Mouse (Mus musculus) urinary bladder, adult 2 months (tissue): ENCODE data around the gene Il11ra1. TPM values are rescaled to one million over a fixed set of nuclear protein-coding genes. Genes with fewer than 3 reads are reported as not detected.

Experiments used
- DNase-seq: peaks from one replicate; pipeline ENCODE4 v3.0.0; 2022; ENCODE audit warnings: low spot score
- polyA plus RNA-seq: library from polyadenylated mRNA; depleted of rRNA; stranded (reverse); fragments of >200 nt; gene quantifications from 2 replicates; pipeline ENCODE4 v1.2.3, GENCODE M21; 2012

The Il11ra1 gene
- polyA plus RNA-seq, 1 experiment: 78.3 TPM

GRCm38 (mm10) chr4:41708192-41708745 is 8.5 kb downstream of the Il11ra1 start:
- no peak for DNase-seq

DNA sequence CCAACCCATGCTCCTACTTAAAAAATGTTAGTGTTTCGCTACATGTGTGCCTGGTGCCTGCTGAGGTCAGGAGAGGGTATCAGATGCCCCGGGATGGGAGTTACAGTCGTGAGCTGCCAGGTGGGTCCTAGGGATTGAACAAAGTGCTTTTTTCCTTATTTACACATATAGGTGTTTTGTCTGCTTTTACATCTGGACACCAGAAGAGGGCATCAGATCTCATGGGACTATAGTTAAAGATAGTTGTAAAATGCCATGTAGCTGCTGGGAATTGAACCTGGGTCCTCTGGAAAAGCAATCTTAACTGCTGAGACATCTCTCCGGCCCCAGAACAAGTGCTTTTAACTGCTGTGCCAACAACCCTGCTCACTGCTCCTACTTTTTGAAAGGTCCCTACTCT is 10.4 kb downstream of the Il11ra1 start:
- no peak for DNase-seq

DNA sequence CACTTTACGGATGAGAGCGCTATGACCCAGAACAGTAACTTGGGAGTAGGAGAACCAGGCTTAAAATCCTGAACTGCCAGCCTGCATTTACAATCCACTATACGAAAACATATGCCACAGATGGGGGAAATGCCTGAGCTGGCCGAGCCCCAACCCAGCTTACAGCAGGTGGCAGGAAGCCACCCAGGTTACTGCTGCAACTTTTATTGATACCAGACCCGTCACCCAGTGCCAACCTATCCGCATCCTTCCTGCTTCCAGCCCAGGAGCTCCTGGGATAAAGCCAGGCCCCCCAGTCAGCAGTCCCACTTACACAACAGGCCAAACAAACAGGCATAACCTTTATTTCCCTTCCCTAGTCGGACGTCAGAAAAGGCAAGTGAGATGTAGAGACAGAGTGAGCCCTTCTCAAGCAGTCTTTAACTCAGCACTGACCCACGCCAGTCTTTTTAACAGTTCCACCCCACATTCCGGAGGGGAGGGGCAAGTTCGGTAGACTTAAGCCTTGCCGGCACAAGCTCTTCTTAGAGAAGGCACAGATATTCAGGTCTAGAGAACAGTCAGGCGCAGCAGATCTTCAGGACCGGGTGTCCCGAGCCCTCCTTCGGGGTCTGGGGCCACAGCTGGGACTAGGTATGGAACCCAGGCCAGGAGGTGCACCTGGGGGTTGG is 12.1 kb downstream of the Il11ra1 start:
- DNase-seq: no peak

DNA sequence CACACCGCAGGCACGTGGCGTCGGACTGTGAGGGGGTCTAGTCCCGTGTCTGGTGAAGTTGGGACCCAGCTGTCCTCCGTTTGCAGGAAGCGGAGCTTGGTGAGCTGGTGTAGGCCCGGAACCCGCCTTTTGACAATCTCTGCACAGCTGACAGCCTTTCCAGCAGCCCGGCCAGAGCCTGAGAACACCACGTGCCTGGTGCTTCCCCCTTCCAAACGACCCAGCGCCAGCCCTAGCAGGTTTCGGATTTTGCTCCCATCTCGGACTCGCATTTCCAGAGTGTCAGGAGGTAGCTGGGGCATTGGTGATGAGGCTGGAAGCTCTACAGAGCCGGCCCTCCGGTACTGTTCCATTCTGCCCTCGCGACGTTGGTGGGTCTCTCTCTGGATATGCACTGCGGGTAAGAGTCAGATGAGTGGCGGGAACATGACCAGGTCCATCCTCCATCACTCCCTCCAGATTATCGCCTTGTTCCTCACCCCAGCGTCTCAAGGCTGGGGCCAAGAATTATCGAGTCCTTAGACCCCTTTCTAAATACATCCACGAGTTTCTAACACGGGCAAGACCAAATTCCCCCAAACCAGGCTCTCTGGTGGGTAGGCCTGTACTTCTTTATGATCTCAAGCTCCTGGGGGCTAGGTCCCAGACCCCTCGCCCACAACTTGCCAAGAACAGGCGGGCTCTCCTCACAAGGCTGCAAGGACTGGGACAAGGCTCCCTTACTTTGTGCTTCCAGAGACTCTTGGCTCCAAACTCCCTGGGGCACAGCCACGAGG is 12.8 kb downstream of the Il11ra1 start:
- no peak for DNase-seq

- peak; percentile 79 for DNase-seq
These were observed 13.6 kb downstream of the Il11ra1 start, which contains the start of gene Rpp25l for GRCm38 (mm10) chr4:41713197-41714067. Gene Rpp25l, minus strand, starts transcription at chr4:41713534.

DNA sequence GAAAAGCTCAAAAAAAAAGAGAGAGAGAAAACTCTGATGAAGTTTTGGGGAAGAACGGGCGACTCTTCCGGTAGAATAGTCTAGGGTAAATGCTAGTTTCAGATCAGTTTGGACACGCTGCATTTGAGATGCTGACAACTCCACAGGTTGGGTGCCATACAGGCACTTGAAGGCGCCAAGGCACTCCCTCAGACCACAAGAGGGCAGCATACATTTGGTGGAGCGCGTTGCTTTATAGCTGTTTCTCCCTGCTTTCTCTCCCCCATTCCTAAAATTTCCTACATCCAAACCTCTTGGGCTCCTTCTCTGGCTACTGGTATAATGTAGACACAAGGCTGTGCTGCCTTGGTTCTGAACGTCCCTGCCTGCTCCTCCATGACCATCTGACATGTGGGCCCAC is 14.5 kb downstream of the Il11ra1 start:
- no peak for DNase-seq

DNA sequence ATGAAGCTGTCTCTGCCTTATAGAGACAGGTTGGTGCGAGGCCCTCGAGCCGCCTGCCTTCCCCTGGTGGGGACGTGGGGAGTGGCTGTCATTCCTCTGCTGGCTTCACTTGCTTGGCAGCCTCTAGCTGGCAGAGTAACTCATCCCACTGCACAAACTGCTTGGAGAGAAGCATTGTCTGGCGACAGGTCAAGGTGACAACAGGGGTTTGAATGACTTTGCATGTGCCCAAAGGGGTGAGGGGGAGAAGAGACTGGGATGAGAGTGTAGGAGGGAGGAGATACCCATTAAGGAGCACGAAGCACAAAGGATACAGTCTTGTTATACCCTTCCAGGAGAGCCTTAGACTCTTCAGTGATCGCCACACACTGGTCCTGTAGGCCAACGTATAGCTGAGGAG is 15.3 kb downstream of the Il11ra1 start:
- DNase-seq: no peak

- no peak for DNase-seq
These were observed 15.8 kb downstream of the Il11ra1 start for GRCm38 (mm10) chr4:41715596-41715995.

GRCm38 (mm10) chr4:41716834-41717233 is 17.0 kb downstream of the Il11ra1 start:
- no peak for DNase-seq

DNA sequence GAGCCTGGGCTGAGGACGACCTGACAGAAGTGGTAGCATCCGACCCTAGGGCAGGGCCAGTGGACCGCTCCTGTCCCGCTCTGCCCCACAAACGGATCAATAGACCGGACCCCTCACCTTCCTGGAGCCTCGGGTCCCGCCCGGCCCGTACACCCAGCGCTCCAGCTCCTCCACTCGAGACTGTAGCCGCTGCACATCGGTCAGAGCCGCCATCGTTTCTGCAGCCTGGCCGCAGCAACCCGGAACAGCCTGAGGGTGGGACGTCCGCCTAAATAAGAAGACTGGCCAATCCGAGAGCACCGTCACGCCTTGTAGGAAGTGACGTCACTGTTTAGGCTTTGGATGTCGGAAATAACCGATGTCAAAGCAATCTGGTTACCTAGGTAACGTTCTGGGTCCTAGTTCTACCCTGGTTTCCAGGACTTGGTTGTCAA is 23.1 kb downstream of the Il11ra1 start, which contains the start of gene Dctn3:
Gene Dctn3, minus strand, starts transcription at position 253 of the 434 bp plus-strand sequence.
- peak; percentile 68 for DNase-seq

- no peak for DNase-seq
These were observed 27.2 kb downstream of the Il11ra1 start for GRCm38 (mm10) chr4:41726826-41727621.

DNA sequence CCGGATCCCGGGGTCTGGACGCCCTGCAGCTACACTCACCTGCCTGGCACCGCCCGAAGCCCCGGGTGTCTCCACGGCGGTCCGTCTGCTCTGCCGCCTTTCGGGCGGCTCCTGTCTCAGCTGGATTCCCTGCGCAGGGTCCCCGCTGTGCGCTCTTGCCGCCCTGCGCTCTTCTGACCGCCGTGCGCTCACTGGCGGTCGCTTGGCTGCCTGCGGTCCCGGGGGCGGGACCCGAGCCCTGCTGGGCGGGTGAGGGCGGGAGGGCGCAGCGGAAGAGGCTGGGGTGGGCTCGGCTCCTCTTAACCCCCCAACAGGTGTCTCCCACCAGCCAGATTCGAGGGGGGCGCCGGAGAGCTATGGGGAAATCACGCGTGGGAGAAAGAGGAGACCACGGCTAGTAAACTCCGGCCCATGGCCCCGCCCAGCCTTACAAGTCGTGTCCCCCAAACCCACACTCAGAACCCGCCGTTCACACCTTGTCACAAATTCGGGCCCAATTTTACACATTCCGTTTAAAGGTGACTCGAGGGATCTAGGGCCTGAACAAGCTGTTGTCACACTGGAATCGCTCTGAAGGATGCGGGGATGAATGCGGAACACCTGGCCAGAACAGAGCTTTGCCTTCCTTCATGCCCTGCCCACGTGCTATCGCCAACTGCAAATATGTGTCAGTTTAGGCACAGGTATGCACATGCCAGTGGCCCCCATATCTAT is 31.4 kb downstream of the Il11ra1 start, which contains the start of gene Arid3c:
Gene Arid3c, minus strand, starts transcription at position 91 of the 714 bp plus-strand sequence.
- no peak for DNase-seq

GRCm38 (mm10) chr4:41737602-41738255 is 37.9 kb downstream of the Il11ra1 start:
- DNase-seq: peak; percentile 46

- DNase-seq: no peak
These were observed 38.4 kb downstream of the Il11ra1 start for GRCm38 (mm10) chr4:41738256-41738603.

DNA sequence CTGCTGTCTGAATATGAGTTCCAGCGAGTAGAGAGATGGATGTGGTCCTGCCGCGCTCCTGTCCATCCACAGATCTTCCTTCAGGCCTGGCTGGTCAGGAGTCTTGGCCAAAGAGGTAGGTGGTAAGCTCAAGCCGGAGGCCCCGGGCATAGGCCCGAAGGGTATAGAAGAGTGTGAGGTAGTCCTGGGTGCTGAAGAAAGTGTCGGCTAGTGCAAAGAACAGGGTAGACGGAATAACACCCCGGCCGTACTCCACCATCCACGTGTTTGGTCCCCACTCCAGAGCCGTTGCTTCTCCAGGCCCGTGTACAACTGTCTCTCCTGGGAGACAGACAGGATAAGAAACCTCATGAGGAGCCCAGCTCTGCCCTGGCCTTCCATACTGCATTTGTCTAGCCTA is 39.5 kb downstream of the Il11ra1 start:
- no peak for DNase-seq

DNA sequence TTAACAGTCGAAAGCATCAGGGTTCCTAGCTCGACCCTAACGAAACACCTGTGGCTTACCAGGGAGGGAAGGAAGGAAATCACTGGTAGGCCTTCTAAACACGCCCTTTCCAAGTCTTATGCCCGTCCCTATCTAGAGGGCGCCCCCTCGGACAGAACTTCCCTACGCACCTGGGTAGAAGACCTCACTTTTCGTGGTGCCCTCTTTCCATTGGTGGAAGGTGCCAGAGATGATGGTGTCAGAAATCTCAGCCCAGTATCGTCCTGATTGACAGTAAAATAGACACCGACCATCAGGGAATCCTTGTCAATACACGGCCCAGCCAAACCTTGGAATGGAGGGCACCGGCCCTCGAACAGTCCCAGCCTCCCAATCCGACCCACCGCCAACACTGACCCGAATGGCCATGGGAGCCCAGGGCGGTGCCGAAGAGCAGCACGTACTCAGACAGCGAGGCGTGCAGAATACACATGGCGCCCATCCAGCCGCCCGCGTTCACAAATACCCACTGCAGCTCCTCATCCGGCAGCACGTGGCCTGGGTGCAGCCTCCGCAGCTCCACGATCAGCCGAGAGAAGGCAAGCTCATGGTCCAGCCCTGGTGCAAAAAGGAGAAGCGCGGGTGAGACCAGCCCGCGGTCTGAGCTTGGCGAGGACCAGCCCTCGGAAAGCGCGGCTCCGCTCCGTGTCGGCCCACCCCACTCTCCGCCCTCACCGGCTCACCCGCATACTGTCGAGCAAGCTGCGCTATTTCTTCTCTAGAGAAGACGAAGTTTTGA is 40.8 kb downstream of the Il11ra1 start:
- no peak for DNase-seq

DNA sequence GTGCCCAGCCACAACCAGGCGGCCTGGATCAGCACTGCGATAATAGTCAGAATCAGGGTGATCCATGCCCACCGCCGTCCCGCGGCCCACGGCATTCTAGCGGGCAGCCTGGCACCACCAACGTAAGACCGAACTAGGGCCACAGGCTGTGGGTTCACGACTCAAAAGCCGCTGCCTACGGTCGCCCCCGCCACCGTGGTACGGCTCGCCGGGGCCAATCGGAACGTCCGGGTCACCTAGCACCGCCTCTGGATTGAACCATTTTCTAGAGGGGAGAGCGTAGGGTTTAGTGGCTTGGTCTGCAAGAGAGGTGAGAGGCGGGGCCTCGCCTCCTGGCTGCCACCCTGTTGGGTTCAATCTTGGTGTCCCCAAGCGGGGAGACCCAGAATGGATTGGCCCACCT is 41.4 kb downstream of the Il11ra1 start:
- peak; percentile 88 for DNase-seq

GRCm38 (mm10) chr4:41744131-41744530 is 44.3 kb downstream of the Il11ra1 start:
- DNase-seq: no peak

DNA sequence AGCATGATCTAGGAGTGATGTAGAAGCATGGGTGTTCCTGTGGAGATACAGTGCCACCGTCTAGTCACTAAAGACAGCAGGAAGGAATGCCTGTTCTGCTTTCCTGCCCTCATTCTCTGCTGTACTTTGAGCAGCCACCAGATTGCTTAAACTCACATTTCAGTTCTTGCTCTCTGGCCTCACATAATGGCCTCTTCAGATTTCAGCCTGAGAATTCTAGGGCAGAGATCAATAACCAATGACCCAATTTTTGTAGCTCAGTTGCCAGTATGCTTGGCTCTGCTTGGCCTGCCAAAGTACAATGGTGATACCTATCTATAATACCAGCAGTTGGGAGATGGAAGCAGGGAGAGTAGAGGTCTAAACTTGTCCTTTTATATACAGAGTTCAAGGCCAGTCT is 45.2 kb downstream of the Il11ra1 start:
- DNase-seq: no peak
